Mouse (Mus musculus) adrenal gland (tissue): ENCODE measurements around the gene Zfp111.

Experiments used
- intact Hi-C: fragments of 180-260 bp; cut with DNase I; formaldehyde crosslinking; loops from one replicate; pipeline ENCODE4 v1.15.1; 2025

Zfp111 gene

DNA sequence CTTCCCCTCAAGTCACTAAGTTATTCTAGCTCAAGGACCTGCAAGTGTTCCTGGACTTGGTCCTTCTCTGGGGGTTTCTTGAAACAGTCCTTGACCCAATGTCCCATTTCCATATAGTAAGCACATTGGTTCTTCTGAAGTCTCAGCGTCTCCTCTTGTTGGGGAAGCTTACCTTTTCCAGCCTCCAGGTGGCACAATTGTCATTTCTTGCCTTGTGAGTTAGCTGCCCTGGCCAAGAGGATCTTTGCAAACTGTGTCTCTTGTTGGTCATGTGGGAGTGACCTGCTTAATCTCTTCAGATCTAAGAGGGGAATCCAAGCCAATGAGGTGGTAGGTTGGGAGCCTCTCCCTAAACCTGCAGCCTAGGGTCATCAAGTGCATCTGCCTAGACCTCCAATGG is 58.0 kb downstream of the Zfp111 start:
- intact Hi-C loops: no loop called here
